Mouse (Mus musculus): ENCODE data around the gene Plet1. TPM values are rescaled to one million over a fixed set of nuclear protein-coding genes. Genes with fewer than 3 reads are reported as not detected.

The Plet1 gene
- polyA plus RNA-seq, 1 experiment from 2014 or later, result 0.19 TPM

GRCm38 (mm10) chr9:50497076-50497475 is 2.8 kb downstream of the Plet1 start:
- H3K27ac ChIP-seq, result no peak overlapping the region
- H3K27me3 ChIP-seq, result no peaks in the 10 kb centered on the region
- no peak overlapping the region for H3K9ac ChIP-seq
- H3K4me1 ChIP-seq, result no peaks in the 10 kb centered on the region
- no peaks in the 10 kb centered on the region for H3K9me3 ChIP-seq
- no peaks in the 10 kb centered on the region for H3K36me3 ChIP-seq
- 52% methylated on average over 6 of the region's 6 CpGs for WGBS
- H3K4me2 ChIP-seq (replicated peaks), result no peak overlapping the region
- H3K4me3 ChIP-seq, result no peak overlapping the region
- ATAC-seq (ENCODE audit: low FRiP score, low read depth), result no peak

- WGBS, result 83% methylated on average over 2 of the region's 2 CpGs
- H3K4me3 ChIP-seq, result no peak overlapping the region
- no peaks in the 10 kb centered on the region for H3K36me3 ChIP-seq
- no peak for ATAC-seq (ENCODE audit: low FRiP score, low read depth)
- no peaks in the 10 kb centered on the region for H3K4me1 ChIP-seq
- H3K9ac ChIP-seq, result no peak overlapping the region
- H3K27me3 ChIP-seq, result no peaks in the 10 kb centered on the region
- no peaks in the 10 kb centered on the region for H3K9me3 ChIP-seq
- H3K27ac ChIP-seq, result no peak overlapping the region
- no peak overlapping the region for H3K4me2 ChIP-seq (replicated peaks)
Observed at GRCm38 (mm10) chr9:50497536-50497935, 3.2 kb downstream of the Plet1 start.

GRCm38 (mm10) chr9:50498815-50499214 is 4.5 kb downstream of the Plet1 start:
- Histone ChIP-seq H3K27ac (no peak overlapping the region), H3K4me2 (replicated peaks) (no peak overlapping the region), H3K36me3 (no peaks in the 10 kb centered on the region), H3K9ac (no peak overlapping the region), H3K9me3 (no peaks in the 10 kb centered on the region), H3K4me1 (no peaks in the 10 kb centered on the region), H3K27me3 (no peaks in the 10 kb centered on the region), H3K4me3 (no peak overlapping the region)
- no peak for ATAC-seq (ENCODE audit: low FRiP score, low read depth)
- WGBS, result 80% methylated on average over 16 of the region's 16 CpGs

GRCm38 (mm10) chr9:50499781-50500180 is 5.5 kb downstream of the Plet1 start:
- Histone ChIP-seq H3K9ac (no peak overlapping the region), H3K36me3 (no peaks in the 10 kb centered on the region), H3K27me3 (no peaks in the 10 kb centered on the region), H3K27ac (no peak overlapping the region), H3K4me3 (no peak overlapping the region), H3K9me3 (no peaks in the 10 kb centered on the region), H3K4me2 (replicated peaks) (no peak overlapping the region), H3K4me1 (no peaks in the 10 kb centered on the region; the same call in 1 of the 2 replicates)
- no peak for ATAC-seq (ENCODE audit: low FRiP score, low read depth)
- 86% methylated on average over 3 of the region's 3 CpGs for WGBS

GRCm38 (mm10) chr9:50500467-50500973 is 6.2 kb downstream of the Plet1 start:
- WGBS, result 66% methylated on average over 15 of the region's 15 CpGs
- ATAC-seq (ENCODE audit: low FRiP score, low read depth), result no peak
- no peaks in the 10 kb centered on the region for H3K9me3 ChIP-seq
- H3K4me2 ChIP-seq (replicated peaks), result peak overlapping the region; percentile 54
- no peak overlapping the region for H3K27ac ChIP-seq
- H3K9ac ChIP-seq, result peak overlapping the region; percentile 36; the same call in 1 of the 2 replicates
- H3K4me3 ChIP-seq, result peak overlapping the region; percentile 36
- H3K36me3 ChIP-seq, result no peaks in the 10 kb centered on the region
- H3K4me1 ChIP-seq, result no peaks in the 10 kb centered on the region; the same call in 1 of the 2 replicates
- no peaks in the 10 kb centered on the region for H3K27me3 ChIP-seq

GRCm38 (mm10) chr9:50500974-50501501 is 6.7 kb downstream of the Plet1 start:
- ATAC-seq (ENCODE audit: low FRiP score, low read depth), result peak; percentile 94
- Histone ChIP-seq H3K27ac (no peak overlapping the region), H3K4me2 (replicated peaks) (peak overlapping the region; percentile 54), H3K27me3 (no peaks in the 10 kb centered on the region), H3K36me3 (no peaks in the 10 kb centered on the region), H3K9me3 (no peaks in the 10 kb centered on the region), H3K9ac (peak overlapping the region; percentile 36), H3K4me1 (no peaks in the 10 kb centered on the region; the same call in 1 of the 2 replicates), H3K4me3 (peak overlapping the region; percentile 36)
- 23% methylated on average over 14 of the region's 14 CpGs for WGBS

GRCm38 (mm10) chr9:50502949-50503348 is 8.6 kb downstream of the Plet1 start:
- WGBS, result 85% methylated on average over 3 of the region's 3 CpGs
- no peak overlapping the region for H3K27ac ChIP-seq
- no peaks in the 10 kb centered on the region; the same call in 1 of the 2 replicates for H3K4me1 ChIP-seq
- no peak overlapping the region for H3K4me2 ChIP-seq (replicated peaks)
- no peaks in the 10 kb centered on the region for H3K27me3 ChIP-seq
- H3K4me3 ChIP-seq, result no peak overlapping the region
- ATAC-seq (ENCODE audit: low FRiP score, low read depth), result no peak
- H3K9ac ChIP-seq, result no peak overlapping the region
- H3K9me3 ChIP-seq, result no peaks in the 10 kb centered on the region
- H3K36me3 ChIP-seq, result no peaks in the 10 kb centered on the region

- H3K9me3 ChIP-seq, result no peaks in the 10 kb centered on the region
- no peak overlapping the region for H3K4me2 ChIP-seq (replicated peaks)
- no peak for ATAC-seq (ENCODE audit: low FRiP score, low read depth)
- no peak overlapping the region for H3K27ac ChIP-seq
- H3K4me3 ChIP-seq, result no peak overlapping the region
- WGBS, result 72% methylated on average over 6 of the region's 6 CpGs
- H3K36me3 ChIP-seq, result no peaks in the 10 kb centered on the region
- H3K4me1 ChIP-seq, result no peaks in the 10 kb centered on the region; the same call in 1 of the 2 replicates
- no peak overlapping the region for H3K9ac ChIP-seq
- H3K27me3 ChIP-seq, result no peaks in the 10 kb centered on the region
Observed at GRCm38 (mm10) chr9:50505405-50505804, 11.1 kb downstream of the Plet1 start.

GRCm38 (mm10) chr9:50507570-50507969 is 13.2 kb downstream of the Plet1 start:
- no peak overlapping the region for H3K4me2 ChIP-seq (replicated peaks)
- 81% methylated on average over 7 of the region's 7 CpGs for WGBS
- no peak for ATAC-seq (ENCODE audit: low FRiP score, low read depth)
- no peak overlapping the region for H3K9ac ChIP-seq
- no peak overlapping the region for H3K27ac ChIP-seq
- no peaks in the 10 kb centered on the region for H3K36me3 ChIP-seq
- H3K4me3 ChIP-seq, result no peak overlapping the region
- H3K27me3 ChIP-seq, result no peaks in the 10 kb centered on the region
- H3K4me1 ChIP-seq, result no peaks in the 10 kb centered on the region; the same call in 1 of the 2 replicates
- no peaks in the 10 kb centered on the region; the same call in 1 of the 2 replicates for H3K9me3 ChIP-seq

- H3K4me3 ChIP-seq, result no peak overlapping the region
- H3K36me3 ChIP-seq, result peaks cover under 1% of the 10 kb centered on the region; the same call in 1 of the 2 replicates
- no peak overlapping the region for H3K9ac ChIP-seq
- no peaks in the 10 kb centered on the region for H3K27me3 ChIP-seq
- no peaks in the 10 kb centered on the region; the same call in 1 of the 2 replicates for H3K9me3 ChIP-seq
- H3K27ac ChIP-seq, result no peak overlapping the region
- no peak for ATAC-seq (ENCODE audit: low FRiP score, low read depth)
- no peak overlapping the region for H3K4me2 ChIP-seq (replicated peaks)
- H3K4me1 ChIP-seq, result no peaks in the 10 kb centered on the region
- 87% methylated on average over 5 of the region's 5 CpGs for WGBS
Observed at GRCm38 (mm10) chr9:50515462-50515861, 21.1 kb downstream of the Plet1 start.

GRCm38 (mm10) chr9:50518781-50519180 is 24.5 kb downstream of the Plet1 start:
- Histone ChIP-seq H3K27ac (no peak overlapping the region), H3K27me3 (no peaks in the 10 kb centered on the region), H3K36me3 (peaks cover 9% of the 10 kb centered on the region), H3K4me2 (replicated peaks) (no peak overlapping the region), H3K4me1 (no peaks in the 10 kb centered on the region), H3K4me3 (no peak overlapping the region), H3K9ac (no peak overlapping the region), H3K9me3 (no peaks in the 10 kb centered on the region)
- WGBS, result 16% methylated on average over 2 of the region's 2 CpGs
- ATAC-seq (ENCODE audit: low FRiP score, low read depth), result no peak

GRCm38 (mm10) chr9:50520748-50521147 is 26.4 kb downstream of the Plet1 start:
- WGBS, result 85% methylated on average over 6 of the region's 6 CpGs
- H3K9ac ChIP-seq, result no peak overlapping the region
- H3K27me3 ChIP-seq, result no peaks in the 10 kb centered on the region
- no peaks in the 10 kb centered on the region for H3K9me3 ChIP-seq
- no peak overlapping the region for H3K27ac ChIP-seq
- H3K4me2 ChIP-seq (replicated peaks), result no peak overlapping the region
- ATAC-seq (ENCODE audit: low FRiP score, low read depth), result no peak
- H3K36me3 ChIP-seq, result peaks cover 9% of the 10 kb centered on the region
- no peaks in the 10 kb centered on the region for H3K4me1 ChIP-seq
- H3K4me3 ChIP-seq, result no peak overlapping the region

- no peak overlapping the region for H3K27ac ChIP-seq
- 0 out of 2 replicates have a peak, but pooled peaks cover under 1% of the 10 kb centered on the region for H3K4me1 ChIP-seq
- H3K27me3 ChIP-seq, result no peaks in the 10 kb centered on the region
- H3K4me2 ChIP-seq (replicated peaks), result no peak overlapping the region
- 56% methylated on average over 2 of the region's 2 CpGs for WGBS
- H3K4me3 ChIP-seq, result no peak overlapping the region
- peaks cover 9% of the 10 kb centered on the region for H3K36me3 ChIP-seq
- no peak overlapping the region for H3K9ac ChIP-seq
- no peaks in the 10 kb centered on the region for H3K9me3 ChIP-seq
- no peak for ATAC-seq (ENCODE audit: low FRiP score, low read depth)
Observed at GRCm38 (mm10) chr9:50521562-50521961, 27.2 kb downstream of the Plet1 start.

All from limb, embryonic 13.5 days (tissue).